Mouse (Mus musculus) heart, embryonic 15.5 days (tissue): ENCODE data around the gene Rnf181. TPM values are rescaled to one million over a fixed set of nuclear protein-coding genes. Genes with fewer than 3 reads are reported as not detected.

Source experiments
- ATAC-seq: fragments of 200-750 bp; cut with Nextera tagmentation; replicated peaks from 2 replicates; pipeline ENCODE4 v1.8.0; 2017; ENCODE audit warnings: low read depth, moderate TSS enrichment; ENCODE audit not compliant: insufficient number of reproducible peaks, insufficient read depth, low FRiP score
- H3K27ac ChIP-seq: fragments of 300-500 bp; sonication (generic); 2 replicates; pipeline ENCODE4 v1.5.1; 2015; ENCODE audit warnings: mild to moderate bottlenecking, inconsistent platforms
- H3K27me3 ChIP-seq: fragments of 300-500 bp; sonication (generic); 2 replicates; pipeline ENCODE4 v1.6.1; 2015; ENCODE audit warnings: inconsistent platforms
- H3K36me3 ChIP-seq: fragments of 300-500 bp; sonication (generic); 2 replicates; pipeline ENCODE4 v1.6.1; 2015; ENCODE audit warnings: mild to moderate bottlenecking, inconsistent platforms
- H3K4me1 ChIP-seq: fragments of 300-500 bp; sonication (generic); replicated peaks from 2 replicates; pipeline ENCODE4 v1.6.1; 2015; ENCODE audit warnings: inconsistent platforms
- H3K4me2 ChIP-seq: fragments of 300-500 bp; sonication (generic); 2 replicates; pipeline ENCODE4 v1.6.1; 2015; ENCODE audit warnings: inconsistent platforms, mild to moderate bottlenecking, moderate library complexity
- H3K4me3 ChIP-seq: fragments of 300-500 bp; sonication (generic); 2 replicates; pipeline ENCODE4 v1.5.1; 2015; ENCODE audit warnings: mild to moderate bottlenecking, inconsistent platforms
- H3K9ac ChIP-seq: fragments of 300-500 bp; sonication (generic); 2 replicates; pipeline ENCODE4 v1.6.1; 2015; ENCODE audit warnings: mild to moderate bottlenecking, inconsistent platforms
- H3K9me3 ChIP-seq: fragments of 300-500 bp; sonication (generic); replicated peaks from 2 replicates; pipeline ENCODE4 v1.6.1; 2016; ENCODE audit warnings: inconsistent platforms
- WGBS: fragments of 180-500 bp; shearing (Covaris S2); methylation state at CpG from one replicate; pipeline ENCODE4 v1.1.7; 2015; ENCODE audit warnings: mixed read lengths; 5-methylcytosine and 5-hydroxymethylcytosine counted together
- polyA plus RNA-seq: library from polyadenylated mRNA; unstranded; fragments of >200 nt; fragmentation: Nextera tagmentation; extraction: Ambion mirVana; gene quantifications from 2 replicates; pipeline ENCODE4 v1.2.1, GENCODE M21; 2015

Rnf181 gene
- polyA plus RNA-seq, 1 experiment from 2014 or later = 76.8 TPM

DNA sequence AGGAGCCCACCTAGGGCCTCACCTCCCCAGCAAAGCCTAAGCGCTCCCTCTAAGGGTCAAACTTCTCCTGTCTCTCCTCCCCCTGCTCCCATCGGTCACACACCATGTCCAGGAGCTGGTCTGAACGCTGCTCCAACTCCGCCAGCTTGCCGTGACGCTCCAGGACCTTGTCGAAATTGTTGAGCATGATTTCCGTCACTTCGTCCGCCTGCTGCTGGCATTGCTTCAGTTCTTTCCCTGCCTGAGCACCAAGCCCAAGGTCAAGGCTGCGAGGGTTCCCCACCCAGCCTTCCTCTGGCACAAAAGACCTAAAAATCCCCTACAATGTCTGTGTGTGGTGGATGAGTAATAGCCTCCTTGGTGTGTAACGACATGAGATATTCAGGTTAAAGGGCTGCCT is 3.3 kb upstream of the Rnf181 start:
- H3K9ac ChIP-seq = no peak overlapping the region
- H3K4me2 ChIP-seq = no peak overlapping the region
- ATAC-seq = no peak
- WGBS = 66% methylated on average over 12 of the region's 12 CpGs
- peak overlapping the region; percentile 74 for H3K27ac ChIP-seq
- 0 out of 2 replicates have a peak, but pooled peaks cover 4% of the 10 kb centered on the region for H3K36me3 ChIP-seq
- H3K4me1 ChIP-seq = peaks cover 33% of the 10 kb centered on the region
- no peak overlapping the region for H3K4me3 ChIP-seq
- H3K27me3 ChIP-seq = no peaks in the 10 kb centered on the region
- no peaks in the 10 kb centered on the region for H3K9me3 ChIP-seq

DNA sequence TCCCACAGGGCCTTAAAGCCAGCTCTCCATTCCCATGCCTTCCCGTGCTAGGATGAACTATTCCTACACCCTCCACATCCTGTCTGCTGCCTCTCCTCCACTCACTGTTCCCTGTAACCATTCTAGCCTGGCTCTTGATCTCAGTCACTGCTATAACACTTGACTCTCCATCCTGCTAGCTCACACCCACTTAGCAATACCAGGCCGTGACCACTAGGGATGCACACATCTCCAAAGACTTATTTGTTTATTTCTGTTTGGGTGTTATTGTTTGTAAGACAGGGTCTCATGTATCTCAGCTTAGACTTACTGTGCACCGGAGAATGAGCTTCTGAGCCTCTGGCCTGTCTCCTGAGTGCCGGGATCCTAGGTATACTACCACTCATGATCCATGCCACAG is 2.8 kb upstream of the Rnf181 start:
- 70% methylated on average over 4 of the region's 4 CpGs for WGBS
- H3K9ac ChIP-seq = no peak overlapping the region
- peak overlapping the region; percentile 23; the same call in 1 of the 2 replicates for H3K27ac ChIP-seq

GRCm38 (mm10) chr6:72367460-72367974 is 761 bp upstream of the Rnf181 start:
- 68% methylated on average over 4 of the region's 4 CpGs for whole genome bisulfite sequencing
- Histone ChIP-seq H3K36me3 (0 out of 2 replicates have a peak, but pooled peaks cover 4% of the 10 kb centered on the region), H3K4me1 (peaks cover 24% of the 10 kb centered on the region), H3K27ac (no peak overlapping the region), H3K9ac (no peak overlapping the region), H3K27me3 (no peaks in the 10 kb centered on the region), H3K4me3 (no peak overlapping the region), H3K9me3 (no peaks in the 10 kb centered on the region), H3K4me2 (no peak overlapping the region)
- ATAC-seq = no peak

More for the DNA sequence above, 2.8 kb upstream of the Rnf181 start:
- no peaks in the 10 kb centered on the region for H3K27me3 ChIP-seq
- no peak for ATAC-seq
- 0 out of 2 replicates have a peak, but pooled peaks cover 4% of the 10 kb centered on the region for H3K36me3 ChIP-seq
- H3K4me2 ChIP-seq = no peak overlapping the region
- H3K4me1 ChIP-seq = peaks cover 33% of the 10 kb centered on the region
- no peak overlapping the region for H3K4me3 ChIP-seq
- no peaks in the 10 kb centered on the region for H3K9me3 ChIP-seq

DNA sequence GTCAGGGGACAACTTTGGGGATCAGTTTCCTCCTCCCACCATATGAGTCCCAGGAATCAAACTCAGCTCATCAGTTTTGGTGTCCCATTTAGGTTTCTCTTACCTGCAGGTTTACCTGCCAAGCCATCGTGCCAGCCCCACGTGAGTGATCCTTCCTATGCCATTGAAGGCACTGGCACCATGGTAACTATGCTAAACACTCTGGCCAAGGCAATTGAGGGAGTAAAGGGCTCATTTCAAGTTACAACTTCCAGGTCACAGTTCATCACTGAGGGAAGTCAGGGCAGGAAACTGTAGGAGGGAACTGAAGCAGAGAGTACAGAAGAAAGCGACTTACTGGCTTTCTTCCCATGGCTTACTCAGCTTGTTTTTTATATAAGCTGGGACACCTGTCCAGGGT is 452 bp downstream of the Rnf181 start:
- 57% methylated on average over 3 of the region's 3 CpGs for WGBS

DNA sequence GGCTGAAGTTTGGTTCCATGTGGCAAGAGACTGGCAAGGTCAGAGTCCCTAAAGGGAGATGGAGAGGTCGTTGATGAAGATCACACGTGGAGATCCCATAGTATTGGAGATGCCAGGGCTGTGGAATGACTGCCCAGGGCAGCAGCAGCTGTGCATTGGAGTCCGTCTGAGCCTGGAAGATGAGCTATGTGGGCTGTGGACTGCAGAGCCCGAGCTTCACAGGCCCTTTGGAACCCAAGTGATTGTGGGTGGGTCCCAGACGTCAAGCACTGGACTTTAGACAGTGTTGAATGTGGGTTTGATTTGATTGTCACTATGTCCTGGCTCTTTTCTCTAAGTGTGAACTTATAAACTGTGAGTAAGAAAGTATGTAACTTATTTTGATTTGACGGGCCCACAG is 1.8 kb downstream of the Rnf181 start:
- Histone ChIP-seq H3K4me3 (no peak overlapping the region), H3K9ac (no peak overlapping the region), H3K27me3 (no peaks in the 10 kb centered on the region), H3K27ac (no peak overlapping the region), H3K9me3 (no peaks in the 10 kb centered on the region), H3K4me1 (peaks cover 28% of the 10 kb centered on the region), H3K4me2 (no peak overlapping the region), H3K36me3 (peaks cover 11% of the 10 kb centered on the region; the same call in 1 of the 2 replicates)
- ATAC-seq = no peak
- 69% methylated on average over 6 of the region's 6 CpGs for WGBS

More for the DNA sequence above, 452 bp downstream of the Rnf181 start:
- no peaks in the 10 kb centered on the region for H3K27me3 ChIP-seq
- no peak for ATAC-seq
- no peak overlapping the region for H3K4me2 ChIP-seq
- no peak overlapping the region for H3K9ac ChIP-seq
- H3K4me3 ChIP-seq = no peak overlapping the region
- H3K36me3 ChIP-seq = 0 out of 2 replicates have a peak, but pooled peaks cover 4% of the 10 kb centered on the region
- peaks cover 25% of the 10 kb centered on the region for H3K4me1 ChIP-seq
- H3K9me3 ChIP-seq = no peaks in the 10 kb centered on the region
- H3K27ac ChIP-seq = no peak overlapping the region

DNA sequence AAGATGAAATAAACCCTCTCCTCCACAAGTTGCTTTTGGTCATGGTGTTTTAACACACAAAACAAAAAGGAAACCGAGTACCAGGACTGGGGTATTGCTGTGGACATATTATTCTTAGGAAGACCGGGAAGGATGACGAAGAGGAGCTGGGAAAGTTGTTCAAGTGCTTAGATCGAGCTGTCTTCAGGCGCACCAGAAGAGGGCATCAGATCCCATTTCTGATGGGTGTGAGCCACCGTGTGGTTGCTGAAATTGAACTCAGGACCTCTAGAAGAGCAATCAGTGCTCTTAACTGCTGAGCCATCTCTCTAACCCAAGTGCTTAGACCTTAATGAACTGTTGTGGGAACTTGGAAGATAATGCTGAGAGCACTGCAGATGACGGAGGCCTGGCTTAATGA is 2.7 kb downstream of the Rnf181 start:
- Histone ChIP-seq H3K4me1 (peaks cover 23% of the 10 kb centered on the region), H3K4me3 (no peak overlapping the region), H3K27ac (no peak overlapping the region), H3K4me2 (no peak overlapping the region), H3K27me3 (no peaks in the 10 kb centered on the region), H3K9me3 (no peaks in the 10 kb centered on the region), H3K36me3 (peaks cover 15% of the 10 kb centered on the region; the same call in 1 of the 2 replicates), H3K9ac (no peak overlapping the region)
- ATAC-seq = no peak
- 45% methylated on average over 7 of the region's 7 CpGs for WGBS

- peak overlapping the region; percentile 82 for H3K27ac ChIP-seq
- H3K4me1 ChIP-seq = peaks cover 30% of the 10 kb centered on the region
- under 1% methylated on average over 42 of the region's 42 CpGs for WGBS
- peak overlapping the region; percentile 66 for H3K9ac ChIP-seq
- H3K4me3 ChIP-seq = peak overlapping the region; percentile 80
- no peaks in the 10 kb centered on the region for H3K9me3 ChIP-seq
- H3K27me3 ChIP-seq = no peaks in the 10 kb centered on the region
- peak overlapping the region; percentile 72 for H3K4me2 ChIP-seq
- peak; percentile 98 for ATAC-seq
- peaks cover 18% of the 10 kb centered on the region; the same call in 1 of the 2 replicates for H3K36me3 ChIP-seq
Observed at GRCm38 (mm10) chr6:72362132-72363028, 4.4 kb downstream of the Rnf181 start.

- ATAC-seq = no peak
- WGBS = 16% methylated on average over 5 of the region's 5 CpGs
- H3K27me3 ChIP-seq = no peaks in the 10 kb centered on the region
- H3K36me3 ChIP-seq = peaks cover 18% of the 10 kb centered on the region; the same call in 1 of the 2 replicates
- H3K9ac ChIP-seq = no peak overlapping the region
- H3K4me3 ChIP-seq = peak overlapping the region; percentile 80
- H3K4me2 ChIP-seq = peak overlapping the region; percentile 72
- no peaks in the 10 kb centered on the region for H3K9me3 ChIP-seq
- H3K27ac ChIP-seq = no peak overlapping the region
- peaks cover 41% of the 10 kb centered on the region for H3K4me1 ChIP-seq
Observed at GRCm38 (mm10) chr6:72361121-72361551, 5.6 kb downstream of the Rnf181 start.

DNA sequence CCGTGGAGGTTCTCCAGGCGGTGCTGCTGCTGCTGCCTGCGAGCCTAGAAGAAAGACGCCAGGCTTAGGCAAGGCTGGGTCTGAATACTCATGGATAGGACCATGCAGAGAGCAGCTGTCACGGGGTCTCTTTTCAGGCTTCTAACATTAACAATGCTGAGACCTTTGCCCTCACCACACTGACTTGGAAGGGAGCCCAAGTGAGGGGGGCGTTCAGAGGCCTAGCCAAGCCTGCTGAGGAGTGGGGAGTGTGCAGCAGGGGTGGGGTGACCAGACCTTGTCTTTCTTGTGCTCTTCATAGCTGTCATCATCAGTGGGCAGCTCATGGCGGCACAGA is 6.2 kb downstream of the Rnf181 start:
- no peak overlapping the region for H3K4me3 ChIP-seq
- 76% methylated on average over 7 of the region's 7 CpGs for WGBS
- no peak for ATAC-seq
- no peak overlapping the region for H3K27ac ChIP-seq
- peaks cover 46% of the 10 kb centered on the region for H3K4me1 ChIP-seq
- H3K27me3 ChIP-seq = no peaks in the 10 kb centered on the region
- H3K36me3 ChIP-seq = peaks cover 18% of the 10 kb centered on the region; the same call in 1 of the 2 replicates
- no peaks in the 10 kb centered on the region for H3K9me3 ChIP-seq
- peak overlapping the region; percentile 72; the same call in 1 of the 2 replicates for H3K4me2 ChIP-seq
- no peak overlapping the region for H3K9ac ChIP-seq

- WGBS = 79% methylated on average over 11 of the region's 11 CpGs
- Histone ChIP-seq H3K27ac (no peak overlapping the region), H3K4me1 (peaks cover 46% of the 10 kb centered on the region), H3K27me3 (no peaks in the 10 kb centered on the region), H3K36me3 (peaks cover 18% of the 10 kb centered on the region; the same call in 1 of the 2 replicates), H3K4me2 (no peak overlapping the region), H3K4me3 (no peak overlapping the region), H3K9ac (no peak overlapping the region), H3K9me3 (no peaks in the 10 kb centered on the region)
- no peak for ATAC-seq
Observed at GRCm38 (mm10) chr6:72359891-72360598, 6.7 kb downstream of the Rnf181 start.

DNA sequence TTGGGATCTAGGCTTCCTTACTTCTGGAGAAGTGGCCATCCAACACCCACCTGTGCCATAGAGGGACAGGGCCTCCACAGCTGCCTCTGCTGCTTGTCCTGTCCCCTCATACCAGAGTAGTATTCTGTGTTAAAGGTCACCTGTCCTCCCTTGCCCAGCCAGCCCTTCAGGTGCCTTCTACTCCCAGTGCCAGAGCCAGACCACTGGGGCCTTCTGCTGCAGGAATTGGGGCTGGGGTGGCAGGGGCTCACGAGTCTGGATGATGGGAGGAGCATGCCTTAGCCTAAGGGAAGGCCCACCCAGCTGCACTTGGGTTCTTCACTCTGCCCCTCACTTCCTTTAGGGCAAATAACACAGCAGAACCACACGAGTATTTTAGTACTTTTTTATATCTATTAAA is 7.4 kb downstream of the Rnf181 start:
- 69% methylated on average over 2 of the region's 2 CpGs for whole genome bisulfite sequencing
- Histone ChIP-seq H3K4me2 (no peak overlapping the region), H3K9me3 (no peaks in the 10 kb centered on the region), H3K36me3 (peaks cover 18% of the 10 kb centered on the region; the same call in 1 of the 2 replicates), H3K4me1 (peaks cover 51% of the 10 kb centered on the region), H3K27ac (no peak overlapping the region), H3K4me3 (no peak overlapping the region), H3K27me3 (no peaks in the 10 kb centered on the region), H3K9ac (no peak overlapping the region)
- no peak for ATAC-seq
